Mouse (Mus musculus) heart, adult 11 months (tissue): ENCODE results near the gene Gata3.

Source experiments
- DNase-seq: peaks from one replicate; pipeline ENCODE4 v3.0.0; 2022

The Gata3 gene

DNA sequence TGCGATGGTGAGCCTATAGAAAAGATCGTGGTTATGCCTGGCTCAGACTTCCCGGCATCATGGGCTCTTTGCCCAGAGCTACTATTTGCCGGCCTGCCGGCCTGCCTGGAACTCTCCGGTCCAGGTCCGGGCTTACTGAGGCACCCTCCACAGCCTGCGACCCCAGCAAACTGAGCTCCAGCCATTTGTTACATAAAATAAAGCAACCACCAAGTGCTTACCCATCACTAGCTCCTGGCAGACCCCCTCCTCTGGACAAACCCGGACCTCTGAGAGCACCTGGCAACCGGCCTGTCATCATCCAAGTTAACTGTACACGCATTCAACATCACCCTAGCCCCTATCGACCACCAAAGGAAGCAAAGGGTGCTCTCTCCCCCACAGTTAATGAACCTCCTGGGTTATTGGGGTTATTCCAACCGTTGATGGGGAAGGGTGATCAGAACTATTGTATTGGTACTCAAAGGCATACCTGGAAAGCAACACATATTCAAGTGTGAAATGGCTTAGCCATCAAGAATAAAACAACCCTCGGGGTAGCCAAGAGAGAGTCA lies 4.5 kb downstream of the Gata3 start:
- no peak for DNase-seq

DNA sequence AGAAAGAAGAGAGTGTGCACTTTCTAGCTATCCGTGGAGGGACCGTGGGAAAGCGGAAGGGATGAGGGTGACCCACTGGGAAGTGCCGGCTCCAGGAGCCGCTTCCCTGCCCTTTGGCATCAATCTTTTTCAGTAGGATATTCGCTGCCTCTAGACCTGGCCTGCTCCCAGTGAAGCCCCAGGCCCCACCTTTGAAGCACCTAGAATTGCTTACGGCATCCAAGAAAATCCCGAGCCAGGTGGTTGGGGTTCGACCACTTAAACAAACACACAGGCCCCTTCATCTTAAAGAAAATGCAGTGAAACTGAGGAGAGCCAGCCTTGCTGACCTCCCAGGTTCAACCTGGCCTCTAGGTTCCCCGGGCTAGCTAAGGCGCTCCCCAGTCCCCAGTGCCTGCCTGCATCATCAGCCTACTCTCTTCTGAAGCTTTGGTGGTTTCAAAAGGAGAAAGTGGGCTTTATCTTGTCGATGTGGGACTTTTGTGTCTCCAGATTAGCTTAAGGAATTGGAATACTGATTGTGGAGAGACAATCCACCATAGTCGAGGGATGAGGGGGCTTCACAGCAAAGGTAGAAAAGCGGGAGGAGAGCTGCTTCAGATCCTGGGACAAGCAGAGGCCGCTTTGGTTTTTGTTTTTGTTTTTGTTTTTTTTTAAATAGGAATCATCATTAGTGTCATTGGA lies 5.2 kb downstream of the Gata3 start:
- peak; percentile 60 for DNase-seq

- no peak for DNase-seq
Measured at GRCm38 (mm10) chr2:9883803-9884532, 5.9 kb downstream of the Gata3 start.

DNA sequence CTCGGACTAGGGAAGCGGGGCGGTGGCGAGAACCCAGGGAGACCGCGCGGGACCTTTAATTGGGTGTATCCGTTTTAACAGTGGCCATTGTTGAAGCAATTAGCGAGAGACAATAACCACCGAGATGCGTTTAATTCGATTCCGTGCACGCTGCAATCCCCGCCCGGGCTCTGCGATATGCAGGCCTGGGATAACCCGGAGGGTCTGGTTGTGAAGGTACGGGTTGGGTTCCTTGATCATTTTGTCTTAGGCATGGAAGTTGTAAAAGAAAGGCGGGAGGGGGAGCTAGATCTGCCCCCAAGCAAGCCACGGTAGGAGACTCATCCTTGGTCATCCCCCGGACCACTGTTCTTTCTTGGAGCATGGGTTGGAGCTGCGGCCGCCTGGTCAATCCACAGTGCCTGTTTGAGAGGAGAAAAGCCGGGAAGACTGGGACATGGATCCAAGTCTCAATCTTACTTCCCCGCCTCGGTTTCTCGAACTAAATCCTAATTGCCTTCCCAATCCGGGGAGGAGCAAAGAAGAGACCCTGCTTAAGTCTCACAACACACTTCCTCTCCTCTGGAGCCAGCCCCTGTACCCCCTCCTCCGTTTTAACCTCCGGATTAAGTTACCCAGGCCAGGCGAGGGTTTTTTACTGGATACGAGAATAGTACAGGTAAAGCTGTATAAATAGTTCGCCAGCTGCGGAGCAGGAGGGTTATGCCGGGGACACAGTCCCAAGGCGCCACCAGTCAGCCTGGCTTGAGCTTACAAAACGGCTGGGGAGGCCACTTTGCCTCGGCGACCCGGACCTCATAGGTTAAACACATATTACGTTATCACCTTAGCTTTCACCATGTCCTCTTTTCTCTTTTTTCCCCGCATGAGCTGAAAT lies 6.7 kb downstream of the Gata3 start:
- DNase-seq: peak; percentile 90

GRCm38 (mm10) chr2:9882371-9882925 lies 7.4 kb downstream of the Gata3 start:
- DNase-seq: peak; percentile 92

DNA sequence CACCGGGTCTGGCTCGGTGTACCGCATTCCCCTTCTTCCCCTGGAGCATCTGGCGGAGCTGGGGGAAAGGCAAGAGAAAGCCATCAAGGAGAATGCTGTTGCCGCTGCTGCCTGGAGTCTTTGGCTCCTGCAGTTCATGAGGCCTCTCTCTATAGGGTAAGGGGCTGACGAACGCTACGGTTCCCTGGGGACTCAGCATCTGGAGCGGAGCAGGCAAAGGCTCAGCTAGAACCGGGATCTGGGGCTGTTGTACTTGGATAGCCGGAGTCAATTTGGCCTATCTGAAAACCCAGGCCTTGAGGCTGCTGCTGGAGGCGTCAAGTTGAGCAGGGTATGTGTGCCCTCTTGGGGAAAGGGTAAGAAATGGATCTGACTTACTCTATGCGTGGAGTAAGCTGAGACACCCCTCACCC lies 8.2 kb downstream of the Gata3 start:
- no peak for DNase-seq

GRCm38 (mm10) chr2:9881051-9881591 lies 8.7 kb downstream of the Gata3 start, which contains the start of gene 4930412O13Rik:
Gene 4930412O13Rik, plus strand, starts transcription at chr2:9881252.
- DNase-seq: peak; percentile 92

DNA sequence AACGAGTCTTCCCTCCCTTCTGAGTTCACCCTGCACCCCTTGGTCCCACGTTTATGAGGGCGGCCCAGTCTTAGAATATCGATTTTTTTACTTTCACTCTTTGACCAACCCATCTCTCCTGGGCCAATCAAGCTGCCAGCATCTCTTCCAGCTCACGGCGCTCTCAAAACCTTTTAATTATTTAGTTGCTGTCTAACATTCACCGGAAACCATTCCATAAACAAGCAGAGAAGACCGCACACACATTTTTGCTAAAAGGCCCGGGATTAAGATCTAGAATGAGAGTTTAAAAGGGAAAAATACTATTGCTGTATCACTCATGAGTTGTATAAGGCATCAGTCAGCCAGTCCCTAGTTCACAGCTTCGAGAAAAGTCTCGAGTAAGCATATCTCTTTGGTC lies 9.6 kb downstream of the Gata3 start:
- DNase-seq: peak; percentile 55

- peak; percentile 99 for DNase-seq
Measured at GRCm38 (mm10) chr2:9879493-9879892, 10.3 kb downstream of the Gata3 start.

GRCm38 (mm10) chr2:9879092-9879491 lies 10.7 kb downstream of the Gata3 start:
- no peak for DNase-seq

DNA sequence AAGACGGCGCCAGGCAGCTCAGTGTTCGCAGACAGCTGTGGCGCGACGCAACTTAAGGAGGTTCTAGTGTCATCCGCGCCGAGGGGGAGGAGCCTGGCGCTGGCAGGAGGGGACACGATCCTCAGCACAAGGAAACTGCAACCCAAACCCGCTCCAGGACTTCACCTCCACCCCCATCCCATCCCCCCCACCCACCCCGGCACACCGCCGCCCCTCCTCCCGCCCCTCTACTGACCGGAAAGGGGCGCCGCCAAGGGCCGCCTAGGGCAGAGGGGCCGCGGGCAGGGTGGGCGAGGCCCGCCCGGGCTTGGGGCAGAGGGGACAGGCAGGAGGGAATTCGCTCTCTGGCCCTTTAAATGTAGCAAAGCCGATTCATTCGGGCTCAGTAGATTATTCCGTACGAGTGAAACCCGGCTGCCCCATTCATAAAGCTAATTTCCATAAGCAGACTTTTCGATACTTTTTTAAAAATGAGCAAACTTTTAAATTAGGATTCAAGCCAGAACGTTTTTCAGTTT lies 11.2 kb downstream of the Gata3 start:
- peak; percentile 97 for DNase-seq

GRCm38 (mm10) chr2:9877966-9878563 lies 11.8 kb downstream of the Gata3 start:
- DNase-seq: no peak

- DNase-seq: no peak
Measured at GRCm38 (mm10) chr2:9877326-9877690, 12.5 kb downstream of the Gata3 start.

DNA sequence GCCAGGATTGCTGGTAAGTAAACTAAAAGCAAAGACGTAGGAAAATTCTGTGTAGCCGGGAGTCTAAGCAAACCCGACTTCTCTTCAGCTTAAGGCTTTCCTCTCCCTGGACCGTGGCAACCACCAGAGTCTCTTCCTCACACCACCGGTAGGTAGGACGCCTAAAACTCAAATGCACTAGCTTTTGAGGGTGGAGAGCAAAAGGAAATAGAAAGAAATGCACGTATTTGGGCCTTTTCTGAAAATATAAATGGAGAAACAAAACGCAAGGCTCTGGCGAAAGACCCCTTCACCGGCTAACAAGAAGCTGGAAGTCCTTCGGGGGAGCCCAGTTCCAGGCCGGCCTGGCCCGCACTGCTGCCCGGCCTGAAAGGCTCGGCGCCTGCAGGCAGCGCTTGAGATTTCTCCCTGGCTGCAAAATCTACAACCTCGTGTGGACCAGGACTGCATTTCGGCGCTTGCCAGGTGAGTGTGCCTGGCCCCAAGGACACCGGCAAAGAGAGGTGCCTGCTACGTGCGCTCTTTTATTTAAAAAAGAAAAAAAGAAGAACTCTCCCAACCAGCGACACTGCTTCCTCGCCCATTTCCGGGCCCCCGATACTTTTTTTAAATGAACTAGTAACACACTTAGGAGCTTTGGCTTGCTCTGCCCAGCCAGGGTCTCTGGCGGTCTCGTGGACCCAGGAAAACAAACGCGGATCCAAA lies 13.1 kb downstream of the Gata3 start:
- no peak for DNase-seq

GRCm38 (mm10) chr2:9875676-9876357 lies 14.0 kb downstream of the Gata3 start:
- peak; percentile 59 for DNase-seq

GRCm38 (mm10) chr2:9875220-9875619 lies 14.6 kb downstream of the Gata3 start:
- DNase-seq: no peak

DNA sequence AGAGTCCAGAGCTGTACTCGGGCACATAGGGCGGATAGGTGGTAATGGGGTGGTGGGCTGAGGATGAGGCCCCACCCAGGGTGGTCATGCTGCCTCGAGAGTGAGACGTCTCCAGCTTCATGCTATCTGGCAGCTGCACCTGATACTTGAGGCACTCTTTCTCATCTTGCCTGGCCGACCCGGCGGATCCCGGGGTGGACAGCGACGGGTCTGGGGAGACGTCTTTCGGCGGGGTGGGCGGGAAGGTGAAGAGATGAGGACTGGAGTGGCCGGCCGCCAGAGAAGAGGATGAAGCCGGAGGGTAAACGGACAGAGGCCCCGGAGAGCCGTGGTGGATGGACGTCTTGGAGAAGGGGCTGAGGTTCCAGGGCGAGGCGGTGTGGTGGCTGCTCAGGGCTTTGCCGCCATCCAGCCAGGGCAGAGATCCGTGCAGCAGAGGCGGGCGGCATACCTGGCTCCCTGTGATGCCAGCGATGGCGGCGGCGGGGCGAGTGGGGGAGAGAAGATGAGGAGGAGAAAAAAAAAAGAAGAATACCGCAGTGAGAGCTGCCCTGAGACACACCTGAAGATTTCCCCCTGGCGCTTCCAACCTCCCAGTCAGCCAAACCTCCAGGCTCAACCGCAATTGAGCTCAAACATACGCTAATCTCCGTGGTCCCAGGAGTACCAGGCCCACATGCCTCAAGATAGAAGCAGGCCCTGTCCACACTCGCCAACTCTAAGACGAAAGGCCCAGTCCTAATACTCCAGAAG lies 15.2 kb downstream of the Gata3 start:
- peak; percentile 88 for DNase-seq

DNA sequence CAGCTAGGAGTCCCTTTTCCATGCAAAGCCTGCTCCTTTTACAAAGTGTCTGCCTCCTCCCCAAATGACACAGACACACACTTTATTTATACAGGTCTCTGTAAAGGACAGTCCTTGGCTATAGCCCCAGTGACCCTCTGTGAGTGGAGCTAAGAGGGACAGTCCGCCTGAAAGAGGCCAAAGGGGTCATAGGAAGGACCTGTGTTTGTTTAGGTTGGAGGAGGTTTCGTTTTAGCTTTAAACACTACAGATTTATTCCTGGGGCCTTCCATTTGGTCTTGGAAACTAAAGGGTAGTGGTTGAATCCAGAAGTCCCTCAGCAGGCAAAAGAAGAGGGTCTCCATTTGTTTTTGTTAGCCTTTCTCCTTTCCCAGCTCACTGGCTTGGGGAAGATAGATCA lies 16.1 kb downstream of the Gata3 start:
- DNase-seq: peak; percentile 75

- DNase-seq: peak; percentile 64
Measured at GRCm38 (mm10) chr2:9872682-9873081, 17.2 kb downstream of the Gata3 start.

- DNase-seq: peak; percentile 82
Measured at GRCm38 (mm10) chr2:9871798-9872197, 18.0 kb downstream of the Gata3 start.
